Mouse (Mus musculus) midbrain, embryonic 13.5 days (tissue): Measurements from ENCODE around the gene Ccr4. TPM values are rescaled to one million over a fixed set of nuclear protein-coding genes. Genes with fewer than 3 reads are reported as not detected.

Source experiments
- ATAC-seq: fragments of 200-750 bp; cut with Nextera tagmentation; 2 replicates; pipeline ENCODE4 v1.8.0; 2017; ENCODE audit warnings: mild to moderate bottlenecking, moderate TSS enrichment, moderate library complexity
- H3K27ac ChIP-seq: fragments of 300-500 bp; sonication (generic); 2 replicates; pipeline ENCODE4 v1.5.1; 2015; ENCODE audit warnings: inconsistent platforms, mild to moderate bottlenecking, moderate library complexity
- H3K27me3 ChIP-seq: fragments of 300-500 bp; sonication (generic); 2 replicates; pipeline ENCODE4 v1.6.1; 2015; ENCODE audit warnings: mild to moderate bottlenecking, inconsistent platforms
- H3K36me3 ChIP-seq: fragments of 300-500 bp; sonication (generic); 2 replicates; pipeline ENCODE4 v1.6.1; 2015; ENCODE audit warnings: mild to moderate bottlenecking, inconsistent platforms
- H3K4me1 ChIP-seq: fragments of 300-500 bp; sonication (generic); replicated peaks from 2 replicates; pipeline ENCODE4 v1.6.1; 2015; ENCODE audit warnings: inconsistent platforms
- H3K4me2 ChIP-seq: fragments of 300-500 bp; sonication (generic); replicated peaks from 2 replicates; pipeline ENCODE4 v1.6.1; 2015; ENCODE audit warnings: moderate library complexity, mild to moderate bottlenecking, inconsistent platforms
- H3K4me3 ChIP-seq: fragments of 300-500 bp; sonication (generic); replicated peaks from 2 replicates; pipeline ENCODE4 v1.5.1; 2015; ENCODE audit warnings: mild to moderate bottlenecking, inconsistent platforms
- H3K9ac ChIP-seq: fragments of 300-500 bp; sonication (generic); replicated peaks from 2 replicates; pipeline ENCODE4 v1.6.1; 2015; ENCODE audit warnings: mild to moderate bottlenecking, inconsistent platforms
- H3K9me3 ChIP-seq: fragments of 300-500 bp; sonication (generic); 2 replicates; pipeline ENCODE4 v1.6.1; 2016; ENCODE audit warnings: mild to moderate bottlenecking, inconsistent platforms
- WGBS: fragments of 180-500 bp; shearing (Covaris S2); methylation state at CpG from one replicate; pipeline ENCODE4 v1.1.7; 2015; 5-methylcytosine and 5-hydroxymethylcytosine counted together
- polyA plus RNA-seq: library from polyadenylated mRNA; unstranded; fragments of >200 nt; fragmentation: Nextera tagmentation; extraction: Ambion mirVana; gene quantifications from 2 replicates; pipeline ENCODE4 v1.2.1, GENCODE M21; 2015

The Ccr4 gene
- polyA plus RNA-seq, 1 experiment from 2014 or later = not detected

- no peak for ATAC-seq
- H3K9ac ChIP-seq = no peak overlapping the region
- peaks cover 51% of the 10 kb centered on the region for H3K36me3 ChIP-seq
- no peaks in the 10 kb centered on the region for H3K4me1 ChIP-seq
- no peak overlapping the region for H3K27ac ChIP-seq
- H3K27me3 ChIP-seq = no peaks in the 10 kb centered on the region
- no peak overlapping the region for H3K4me3 ChIP-seq
- no peak overlapping the region for H3K4me2 ChIP-seq
- no peaks in the 10 kb centered on the region for H3K9me3 ChIP-seq
- WGBS = 95% methylated on average over 7 of the region's 7 CpGs
These were observed 42.1 kb downstream of the Ccr4 start for GRCm38 (mm10) chr9:114462569-114462968.

GRCm38 (mm10) chr9:114458436-114458835, 46.3 kb downstream of the Ccr4 start:
- Histone ChIP-seq H3K36me3 (peaks cover 42% of the 10 kb centered on the region), H3K9me3 (no peaks in the 10 kb centered on the region), H3K4me3 (no peak overlapping the region), H3K4me1 (no peaks in the 10 kb centered on the region), H3K27me3 (no peaks in the 10 kb centered on the region), H3K9ac (no peak overlapping the region), H3K4me2 (no peak overlapping the region), H3K27ac (no peak overlapping the region)
- WGBS = 91% methylated on average over 3 of the region's 3 CpGs
- no peak for ATAC-seq

GRCm38 (mm10) chr9:114455420-114455819, 49.3 kb downstream of the Ccr4 start:
- H3K27ac ChIP-seq = no peak overlapping the region
- 86% methylated on average over 2 of the region's 2 CpGs for WGBS
- ATAC-seq = no peak
- H3K36me3 ChIP-seq = peaks cover 20% of the 10 kb centered on the region
- H3K27me3 ChIP-seq = no peaks in the 10 kb centered on the region
- H3K4me1 ChIP-seq = no peaks in the 10 kb centered on the region
- no peak overlapping the region for H3K4me3 ChIP-seq
- H3K4me2 ChIP-seq = no peak overlapping the region
- no peak overlapping the region for H3K9ac ChIP-seq
- no peaks in the 10 kb centered on the region for H3K9me3 ChIP-seq

- no peaks in the 10 kb centered on the region for H3K4me1 ChIP-seq
- WGBS = 90% methylated on average over 6 of the region's 6 CpGs
- H3K9ac ChIP-seq = no peak overlapping the region
- no peak for ATAC-seq
- H3K4me2 ChIP-seq = no peak overlapping the region
- H3K36me3 ChIP-seq = peaks cover 13% of the 10 kb centered on the region
- no peaks in the 10 kb centered on the region for H3K27me3 ChIP-seq
- no peak overlapping the region for H3K27ac ChIP-seq
- no peak overlapping the region for H3K4me3 ChIP-seq
- H3K9me3 ChIP-seq = no peaks in the 10 kb centered on the region
These were observed 52.3 kb downstream of the Ccr4 start for GRCm38 (mm10) chr9:114452418-114452817.

- Histone ChIP-seq H3K9me3 (no peaks in the 10 kb centered on the region), H3K27me3 (no peaks in the 10 kb centered on the region), H3K4me1 (no peaks in the 10 kb centered on the region), H3K9ac (no peak overlapping the region), H3K27ac (no peak overlapping the region), H3K4me2 (no peak overlapping the region), H3K36me3 (peaks cover 7% of the 10 kb centered on the region; the same call in 1 of the 2 replicates), H3K4me3 (no peak overlapping the region)
- ATAC-seq = no peak
- 79% methylated on average over 7 of the region's 7 CpGs for WGBS
These were observed 53.1 kb downstream of the Ccr4 start for GRCm38 (mm10) chr9:114451615-114452014.

DNA sequence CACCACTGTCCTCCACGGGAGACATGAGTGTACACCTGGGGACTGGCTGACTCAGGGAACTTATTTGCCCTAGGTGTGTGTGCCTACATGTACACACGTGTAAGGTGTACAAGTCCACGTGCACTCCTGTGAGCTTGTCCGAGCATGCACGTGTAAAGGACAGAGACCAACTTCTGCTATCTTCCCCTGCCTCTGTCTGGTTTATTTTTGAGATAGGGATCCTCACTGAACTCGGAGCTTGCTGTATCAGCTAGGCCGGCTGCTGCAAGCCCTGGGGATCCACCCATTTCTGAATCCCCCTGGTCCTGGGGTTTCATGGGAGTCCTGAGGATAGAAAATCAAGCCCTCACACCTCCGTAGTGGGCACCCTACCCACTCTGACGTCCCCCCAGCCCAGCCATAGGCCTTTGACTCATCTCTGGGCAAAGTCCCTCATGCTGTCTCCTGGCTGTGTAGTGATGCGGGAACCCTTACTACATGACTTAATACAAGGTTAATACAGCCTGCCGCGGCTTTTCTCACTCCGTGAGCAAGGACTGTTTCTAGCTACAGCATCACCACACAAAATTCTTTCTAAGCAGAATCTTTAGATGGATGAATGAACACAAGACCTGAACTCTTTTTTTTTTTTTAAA, 55.5 kb downstream of the Ccr4 start:
- Histone ChIP-seq H3K9me3 (no peaks in the 10 kb centered on the region), H3K4me1 (no peaks in the 10 kb centered on the region), H3K9ac (no peak overlapping the region), H3K27ac (no peak overlapping the region), H3K27me3 (no peaks in the 10 kb centered on the region), H3K4me3 (no peak overlapping the region), H3K4me2 (no peak overlapping the region), H3K36me3 (peaks cover 5% of the 10 kb centered on the region; the same call in 1 of the 2 replicates)
- WGBS = 93% methylated on average over 13 of the region's 13 CpGs
- ATAC-seq = no peak

DNA sequence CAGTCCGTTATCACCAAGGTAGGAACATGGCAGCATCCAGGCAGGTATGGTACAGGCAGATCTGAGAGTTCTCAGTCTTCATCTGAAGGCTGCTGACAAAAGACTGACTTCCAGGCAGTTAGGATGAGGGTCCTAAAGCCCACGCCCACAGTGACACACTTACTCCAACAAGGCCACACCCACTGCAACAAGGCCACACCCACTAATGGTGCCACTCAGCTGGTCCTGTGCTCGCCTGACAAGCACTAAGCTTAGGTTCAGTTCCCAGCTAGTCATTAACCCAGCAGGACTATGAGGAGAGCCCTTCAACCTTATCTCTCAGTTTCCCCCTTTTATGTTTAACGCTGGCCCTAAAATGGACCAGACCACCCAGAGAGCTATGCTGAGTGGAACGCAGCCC, 56.0 kb downstream of the Ccr4 start:
- no peaks in the 10 kb centered on the region for H3K4me1 ChIP-seq
- no peak overlapping the region for H3K4me3 ChIP-seq
- H3K36me3 ChIP-seq = peaks cover 5% of the 10 kb centered on the region; the same call in 1 of the 2 replicates
- ATAC-seq = no peak
- no peak overlapping the region for H3K27ac ChIP-seq
- H3K27me3 ChIP-seq = no peaks in the 10 kb centered on the region
- no peaks in the 10 kb centered on the region for H3K9me3 ChIP-seq
- 79% methylated on average over 5 of the region's 5 CpGs for WGBS
- no peak overlapping the region for H3K4me2 ChIP-seq
- no peak overlapping the region for H3K9ac ChIP-seq

GRCm38 (mm10) chr9:114446887-114447286, 57.8 kb downstream of the Ccr4 start:
- Histone ChIP-seq H3K27ac (no peak overlapping the region), H3K27me3 (no peaks in the 10 kb centered on the region), H3K36me3 (peaks cover 11% of the 10 kb centered on the region), H3K4me3 (no peak overlapping the region), H3K4me2 (no peak overlapping the region), H3K4me1 (no peaks in the 10 kb centered on the region), H3K9ac (no peak overlapping the region), H3K9me3 (no peaks in the 10 kb centered on the region)
- no peak for ATAC-seq
- 93% methylated on average over 8 of the region's 8 CpGs for WGBS

- H3K9me3 ChIP-seq = no peaks in the 10 kb centered on the region
- peaks cover 13% of the 10 kb centered on the region for H3K36me3 ChIP-seq
- 93% methylated on average over 8 of the region's 8 CpGs for WGBS
- H3K9ac ChIP-seq = no peak overlapping the region
- H3K4me2 ChIP-seq = no peak overlapping the region
- no peak for ATAC-seq
- no peaks in the 10 kb centered on the region for H3K4me1 ChIP-seq
- H3K27ac ChIP-seq = no peak overlapping the region
- no peak overlapping the region for H3K4me3 ChIP-seq
- H3K27me3 ChIP-seq = no peaks in the 10 kb centered on the region
These were observed 61.4 kb downstream of the Ccr4 start for GRCm38 (mm10) chr9:114443351-114443750.

DNA sequence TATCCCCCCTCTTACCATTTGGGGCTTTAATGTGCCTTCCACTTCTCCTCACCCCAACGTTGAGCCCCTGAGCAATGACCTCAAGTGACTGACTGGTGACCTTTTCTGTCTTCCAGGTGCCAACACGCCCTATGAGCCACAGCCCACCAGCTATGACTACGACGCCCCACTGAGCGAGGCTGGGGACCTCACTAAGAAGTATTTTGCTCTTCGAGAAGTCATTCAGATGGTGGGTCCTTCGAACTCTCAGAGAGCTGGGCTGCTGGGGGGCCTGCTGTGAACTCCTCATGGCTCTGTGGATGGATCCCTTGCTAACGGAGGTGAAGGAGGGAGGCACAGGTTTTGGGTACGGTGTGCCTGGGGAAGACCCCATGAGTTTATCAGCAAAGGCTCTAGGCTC, 61.8 kb downstream of the Ccr4 start:
- Histone ChIP-seq H3K27ac (no peak overlapping the region), H3K36me3 (peaks cover 15% of the 10 kb centered on the region), H3K4me1 (no peaks in the 10 kb centered on the region), H3K4me2 (no peak overlapping the region), H3K9me3 (no peaks in the 10 kb centered on the region), H3K9ac (no peak overlapping the region), H3K27me3 (no peaks in the 10 kb centered on the region), H3K4me3 (no peak overlapping the region)
- no peak for ATAC-seq
- WGBS = 88% methylated on average over 9 of the region's 9 CpGs

GRCm38 (mm10) chr9:114442225-114442624, 62.5 kb downstream of the Ccr4 start:
- Histone ChIP-seq H3K4me3 (no peak overlapping the region), H3K9me3 (no peaks in the 10 kb centered on the region), H3K27me3 (no peaks in the 10 kb centered on the region), H3K4me2 (no peak overlapping the region), H3K9ac (no peak overlapping the region), H3K27ac (no peak overlapping the region), H3K4me1 (no peaks in the 10 kb centered on the region), H3K36me3 (peaks cover 15% of the 10 kb centered on the region)
- no peak for ATAC-seq
- 93% methylated on average over 9 of the region's 9 CpGs for WGBS

DNA sequence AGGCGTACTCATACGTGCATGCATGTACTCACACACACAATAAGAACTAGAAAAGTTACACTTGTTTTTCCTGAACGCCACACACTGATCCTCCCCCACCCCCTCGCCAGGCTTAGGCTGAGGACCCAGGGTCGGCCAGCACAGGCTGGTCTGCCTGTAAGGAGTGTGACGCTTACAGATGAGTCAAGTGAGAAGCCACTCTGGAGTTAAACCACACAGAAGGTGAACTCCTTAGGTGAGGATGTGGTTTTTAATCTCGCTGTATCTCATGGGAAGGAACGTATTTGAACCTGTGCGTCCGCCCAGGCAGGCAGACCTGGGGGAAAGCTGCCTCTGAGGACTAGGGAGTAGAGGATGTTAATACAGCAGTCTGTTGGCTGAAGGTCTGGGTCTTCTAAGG, 64.2 kb downstream of the Ccr4 start:
- WGBS = 85% methylated on average over 10 of the region's 10 CpGs

More for the DNA sequence above, 64.2 kb downstream of the Ccr4 start:
- H3K27ac ChIP-seq = no peak overlapping the region
- no peak overlapping the region for H3K4me2 ChIP-seq
- H3K9ac ChIP-seq = no peak overlapping the region
- no peak overlapping the region for H3K4me3 ChIP-seq
- no peak for ATAC-seq
- H3K36me3 ChIP-seq = peaks cover 27% of the 10 kb centered on the region
- no peaks in the 10 kb centered on the region; the same call in 1 of the 2 replicates for H3K9me3 ChIP-seq
- no peaks in the 10 kb centered on the region for H3K4me1 ChIP-seq
- H3K27me3 ChIP-seq = no peaks in the 10 kb centered on the region
